Mouse (Mus musculus) left cerebral cortex, postnatal 36 days (tissue): ENCODE data around the gene Plscr2. TPM values are rescaled to one million over a fixed set of nuclear protein-coding genes. Genes with fewer than 3 reads are reported as not detected.
"Not testable (repeated sequence)": the region's sequence is repeated elsewhere in the genome, so short reads cannot be mapped to it uniquely, and the experiment has no call there.

Experiments
- DNase-seq, 2 experiments: peaks; one replicate each; pipeline ENCODE4 v3.0.0; 2021 to 2022; ENCODE audit warnings: low spot score in 2 of 2, mixed read lengths in 1 of 2
- intact Hi-C: fragments of 180-260 bp; cut with DNase I; formaldehyde crosslinking; loops from one replicate; pipeline ENCODE4 v1.15.1; 2025
- total RNA-seq, 2 experiments: library from RNA; stranded (reverse); gene quantifications; 2 replicates each; pipeline ENCODE4 v1.2.3; 2021

The Plscr2 gene
- total RNA-seq, 2 experiments from 2014 or later, result 1.8 to 3.0 TPM

GRCm38 (mm10) chr9:92272650-92273049, 2.8 kb upstream of the Plscr2 start:
- DNase-seq, result no peak
- intact Hi-C loops, result no loop called here

GRCm38 (mm10) chr9:92273271-92273670, 2.1 kb upstream of the Plscr2 start:
- DNase-seq, result no peak
- intact Hi-C loops, result no loop called here

- intact Hi-C loops, result no loop called here
- no peak for DNase-seq
Observed at GRCm38 (mm10) chr9:92273956-92274762, 1.2 kb upstream of the Plscr2 start.

DNA sequence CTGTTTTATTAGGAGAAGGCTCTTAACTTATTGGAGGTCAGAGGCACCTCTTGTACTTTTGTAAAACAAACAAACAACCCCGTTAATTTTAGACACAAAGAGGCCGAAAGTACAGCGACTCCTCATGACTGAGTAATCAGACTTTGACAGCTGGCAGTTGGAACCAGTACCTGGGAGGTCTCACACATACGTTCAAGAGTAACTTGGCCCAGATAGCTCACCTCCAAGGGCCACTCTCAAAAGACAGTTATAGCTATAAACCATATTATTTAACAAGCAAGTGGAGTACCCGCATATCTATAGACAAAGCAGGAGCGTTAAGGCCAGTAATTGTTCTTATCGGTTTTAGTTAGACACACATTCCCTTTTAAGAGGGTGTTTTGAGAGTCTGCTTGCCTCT, 958 bp downstream of the Plscr2 start:
- no peak for DNase-seq
- intact Hi-C loops, result no loop called here

DNA sequence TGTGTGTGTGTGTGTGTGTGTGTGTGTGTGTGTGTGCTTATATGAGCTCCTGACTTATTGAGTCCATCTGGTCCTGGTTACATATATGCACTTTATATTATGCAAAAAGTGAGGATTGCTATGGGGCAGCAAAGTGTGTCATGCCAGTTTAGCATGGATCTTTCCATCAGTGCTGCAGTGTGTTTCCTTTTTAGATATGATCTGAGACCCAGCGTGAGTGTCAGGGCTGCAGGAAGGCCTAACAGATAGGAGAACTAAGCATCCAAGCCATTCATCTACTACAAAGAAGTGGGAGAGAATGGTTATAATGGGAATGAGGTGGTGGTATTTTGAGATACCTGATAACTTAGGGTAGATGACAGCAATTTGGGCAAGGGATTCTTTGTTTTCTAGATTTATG, 4.6 kb downstream of the Plscr2 start:
- no peak for DNase-seq
- intact Hi-C loops, result no loop called here

GRCm38 (mm10) chr9:92282563-92283171, 7.3 kb downstream of the Plscr2 start:
- intact Hi-C loops, result no loop called here
- DNase-seq, result no peak

GRCm38 (mm10) chr9:92289675-92290074, 14.3 kb downstream of the Plscr2 start:
- DNase-seq, result no peak
- intact Hi-C loops, result no loop called here

GRCm38 (mm10) chr9:92292169-92292568, 16.8 kb downstream of the Plscr2 start:
- no peak for DNase-seq
- intact Hi-C loops, result no loop called here

GRCm38 (mm10) chr9:92292922-92293321, 17.5 kb downstream of the Plscr2 start:
- intact Hi-C loops, result no loop called here
- DNase-seq, result no peak

GRCm38 (mm10) chr9:92293560-92294548, 18.5 kb downstream of the Plscr2 start:
- intact Hi-C loops, result no loop called here
- DNase-seq, result no peak

- no peak for DNase-seq
- intact Hi-C loops, result no loop called here
Observed at GRCm38 (mm10) chr9:92298288-92298687, 22.9 kb downstream of the Plscr2 start.

GRCm38 (mm10) chr9:92301213-92301612, 25.8 kb downstream of the Plscr2 start:
- no peak for DNase-seq
- intact Hi-C loops, result no loop called here

- no peak for DNase-seq
- intact Hi-C loops, result no loop called here
Observed at GRCm38 (mm10) chr9:92305075-92305474, 29.7 kb downstream of the Plscr2 start.

- intact Hi-C loops, result no loop called here
- DNase-seq, result no peak
Observed at GRCm38 (mm10) chr9:92305620-92306220, 30.3 kb downstream of the Plscr2 start.

- intact Hi-C loops, result no loop called here
- no peak for DNase-seq
Observed at GRCm38 (mm10) chr9:92309077-92309476, 33.7 kb downstream of the Plscr2 start, which contains the start of gene 1700057G04Rik. 1700057G04Rik (plus strand) TSS chr9:92309377.

GRCm38 (mm10) chr9:92316791-92317190, 41.4 kb downstream of the Plscr2 start:
- no peak for DNase-seq
- intact Hi-C loops, result no loop called here

DNA sequence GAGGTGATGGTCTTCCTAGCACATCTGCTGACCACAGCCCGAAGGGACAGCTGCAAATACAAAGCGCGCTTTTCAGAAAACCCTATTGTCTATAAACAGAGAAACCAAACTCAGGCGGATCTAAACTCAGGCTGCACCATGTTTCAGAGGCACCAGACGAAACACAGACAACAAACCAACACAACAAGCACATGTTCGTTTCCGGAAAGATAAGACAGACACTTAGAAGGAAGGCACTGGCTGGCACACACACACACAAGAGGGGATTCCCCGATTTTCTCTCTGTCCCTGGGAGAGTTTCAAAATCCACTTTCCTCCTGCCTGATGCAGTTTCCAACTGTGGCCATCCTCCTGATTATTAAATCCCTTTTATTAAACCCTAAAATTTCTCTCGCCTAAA, 50.5 kb downstream of the Plscr2 start:
- DNase-seq, intact Hi-C loops: not testable (repeated sequence)

DNA sequence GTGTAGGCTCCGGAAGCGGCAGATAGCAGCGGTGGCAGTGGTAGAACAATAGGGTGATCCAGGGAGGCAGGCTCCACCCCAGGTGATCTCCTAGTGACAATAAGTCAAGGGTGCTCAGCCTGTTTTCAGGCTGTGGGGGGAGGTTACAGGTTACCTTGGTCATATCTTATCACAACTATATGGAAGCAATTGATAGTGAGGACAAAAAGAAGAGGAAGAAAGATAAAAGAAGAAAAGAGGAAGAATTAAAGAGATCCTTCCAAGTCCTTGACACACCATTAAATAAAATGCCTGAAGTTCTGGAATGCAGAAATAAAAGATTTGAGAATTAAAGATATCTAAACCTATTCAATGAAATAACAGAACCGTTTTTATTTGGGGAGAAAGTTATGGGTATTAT, 51.4 kb downstream of the Plscr2 start:
- no peak for DNase-seq
- intact Hi-C loops, result no loop called here

- DNase-seq, result no peak
- intact Hi-C loops, result no loop called here
Observed at GRCm38 (mm10) chr9:92331383-92331782, 56.0 kb downstream of the Plscr2 start.

DNA sequence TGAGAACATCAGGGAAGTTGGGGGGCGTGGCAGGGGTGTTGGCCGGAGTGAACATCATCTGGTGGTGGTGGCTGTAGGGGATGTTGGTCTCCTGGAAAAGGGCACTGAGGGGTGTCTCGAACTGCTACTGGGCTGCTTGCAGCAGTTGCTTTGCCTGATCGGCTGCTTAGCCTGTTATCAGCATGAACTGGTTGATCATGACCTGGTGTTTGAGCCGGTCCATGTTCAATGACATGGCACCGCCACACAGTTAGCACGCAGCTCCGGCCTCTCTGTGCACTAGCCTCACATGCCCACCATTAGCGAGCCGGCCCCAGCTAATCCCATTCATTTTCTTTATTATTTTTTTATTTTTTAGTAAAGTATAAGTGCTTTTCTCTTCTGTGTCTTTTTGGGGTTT, 59.4 kb downstream of the Plscr2 start:
- intact Hi-C loops, result no loop called here
- no peak for DNase-seq
